Mouse (Mus musculus) erythroblast, embryonic 14.5 days (primary cell): ENCODE measurements around the gene Nop53.

ENCODE experiments used
- GATA1 ChIP-seq: IDR thresholded peaks from 2 replicates; pipeline ENCODE4 v1.6.1; 2012; ENCODE audit warnings: low read length, inconsistent platforms, mixed read lengths
- TAL1 ChIP-seq: IDR thresholded peaks from 3 replicates; pipeline ENCODE4 v1.6.1; 2012; ENCODE audit warnings: low read length, inconsistent platforms, mixed read lengths

GRCm38 (mm10) chr7:15918371-15918770, 27.5 kb downstream of the Nop53 start:
- TF ChIP-seq TAL1 (no peak), GATA1 (no peak)
